In the genomic region with DNA sequence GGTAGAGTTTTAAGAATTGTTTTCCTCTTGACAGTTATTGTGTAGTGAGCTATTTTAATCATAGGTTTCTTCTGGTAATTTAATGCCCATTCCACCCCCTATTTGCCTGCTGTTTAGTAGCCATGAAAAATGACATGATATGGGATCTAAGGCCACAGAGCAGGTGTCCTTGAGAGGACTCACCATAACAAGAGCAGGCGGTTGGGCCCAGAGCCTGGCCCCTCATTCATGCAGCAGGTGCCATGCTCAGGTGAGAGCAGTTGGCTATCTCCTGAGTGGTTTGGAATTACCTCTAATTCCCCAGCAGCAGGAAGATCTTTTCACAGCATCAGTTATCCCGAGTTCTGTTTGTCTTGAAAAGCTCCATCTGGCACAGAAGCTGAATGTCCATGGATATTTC, we compare ENCODE assay signal across 21 mouse cellular contexts. TPM values are rescaled to one million over a fixed set of nuclear protein-coding genes. Genes with fewer than 3 reads are reported as not detected.
DNase-seq lines count a peak whose midpoint lies in the region; ATAC-seq lines count a peak whose summit lies in the region.
"Had no signal": no experiment of that assay in that cellular context is flagged by ENCODE, and none has a peak within 500 bp of the region (broad histone marks: within the 10 kb centered on the region; RNA-seq: fewer than 3 reads in every experiment).

No protein-coding gene starts in this region.

- H3K9ac ChIP-seq in embryonic facial prominence, embryonic 14.5 days (ENCODE audit: low read depth, low read length), result no peak overlapping the region
- H3K9ac ChIP-seq in embryonic facial prominence, embryonic 15.5 days, result no peak overlapping the region

- no peak overlapping the region for H3K27ac ChIP-seq in embryonic facial prominence, embryonic 14.5 days (replicated peaks; ENCODE audit: low read depth, low read length)
- no peak overlapping the region for H3K27ac ChIP-seq in embryonic facial prominence, embryonic 10.5 days (replicated peaks)
- no peak overlapping the region for H3K27ac ChIP-seq in embryonic facial prominence, embryonic 15.5 days (replicated peaks)

- H3K4me3 ChIP-seq in embryonic facial prominence, embryonic 14.5 days (ENCODE audit: low read depth, low read length), result no peak overlapping the region
- no peak overlapping the region for H3K4me3 ChIP-seq in embryonic facial prominence, embryonic 10.5 days
- no peak overlapping the region for H3K4me3 ChIP-seq in embryonic facial prominence, embryonic 15.5 days (replicated peaks)

- intact Hi-C loops in heart, postnatal 10 days (cut with DNase I), result no loop called here

- no peak overlapping the region for H3K4me2 ChIP-seq in embryonic facial prominence, embryonic 14.5 days (ENCODE audit: low read depth, low read length)
- no peak overlapping the region for H3K4me2 ChIP-seq in embryonic facial prominence, embryonic 15.5 days (replicated peaks)

- no peaks in the 10 kb centered on the region for H3K4me1 ChIP-seq in embryonic facial prominence, embryonic 14.5 days (ENCODE audit: control insufficient read depth, insufficient read depth, low read length)
- no peaks in the 10 kb centered on the region for H3K4me1 ChIP-seq in embryonic facial prominence, embryonic 10.5 days
- H3K4me1 ChIP-seq in embryonic facial prominence, embryonic 15.5 days, result no peaks in the 10 kb centered on the region

- peaks cover 79% of the 10 kb centered on the region for H3K36me3 ChIP-seq in embryonic facial prominence, embryonic 14.5 days (ENCODE audit: control insufficient read depth, insufficient read depth, low read length)
- H3K36me3 ChIP-seq in embryonic facial prominence, embryonic 10.5 days (replicated peaks), result peaks cover 94% of the 10 kb centered on the region
- peaks cover 74% of the 10 kb centered on the region for H3K36me3 ChIP-seq in embryonic facial prominence, embryonic 15.5 days

- no peaks in the 10 kb centered on the region for H3K27me3 ChIP-seq in embryonic facial prominence, embryonic 14.5 days (replicated peaks; ENCODE audit: control insufficient read depth, insufficient read depth, low read length)
- H3K27me3 ChIP-seq in embryonic facial prominence, embryonic 10.5 days (replicated peaks; ENCODE audit: low read depth, poor library complexity, severe bottlenecking), result no peaks in the 10 kb centered on the region
- no peaks in the 10 kb centered on the region for H3K27me3 ChIP-seq in embryonic facial prominence, embryonic 15.5 days
- H3K27me3 ChIP-seq: CH12.LX, Patski had no signal

- WGBS in embryonic facial prominence, embryonic 14.5 days, result 79% methylated on average over 2 of the region's 2 CpGs
- WGBS in embryonic facial prominence, embryonic 10.5 days, result 87% methylated on average over 2 of the region's 2 CpGs
- 74% methylated on average over 2 of the region's 2 CpGs for WGBS in embryonic facial prominence, embryonic 15.5 days

- no peaks in the 10 kb centered on the region for H3K9me3 ChIP-seq in embryonic facial prominence, embryonic 14.5 days (ENCODE audit: control insufficient read depth, low read length)
- no peaks in the 10 kb centered on the region for H3K9me3 ChIP-seq in embryonic facial prominence, embryonic 10.5 days
- H3K9me3 ChIP-seq in embryonic facial prominence, embryonic 15.5 days (replicated peaks), result no peaks in the 10 kb centered on the region
- H3K9me3 ChIP-seq: G1E had no signal

- ATAC-seq in embryonic facial prominence, embryonic 14.5 days (ENCODE audit: low read depth), result peak; percentile 89
- ATAC-seq in embryonic facial prominence, embryonic 15.5 days (ENCODE audit: insufficient number of reproducible peaks, low FRiP score, low TSS enrichment, low read depth), result peak; percentile 64; the same call in 1 of the 2 replicates
- ATAC-seq: activated CD4-positive, CD25-positive, alpha-beta regulatory T cell, adult 4 months; CD4-positive, CD25-positive, alpha-beta regulatory T cell, adult 4 months; Patski had no signal

- peak; percentile 55 for DNase-seq in embryonic facial prominence, embryonic 14.5 days (ENCODE audit: low spot score)
- DNase-seq in embryonic facial prominence, embryonic 10.5 days (ENCODE audit: low spot score), result no peak
- DNase-seq in heart, adult 11 months, result peak; percentile 57
- DNase-seq in heart, postnatal 10 days, result no peak
- no peak for DNase-seq in B cell, adult 2 months
- DNase-seq: adrenal gland, adult 2 months; adrenal gland, adult 8-10 months; adrenal gland, postnatal 10 days; adrenal gland, postnatal 14 days; adrenal gland, postnatal 25 days; adrenal gland, postnatal 36 days; cerebellum, adult 11 months; cerebellum, adult 11-12 months; cerebellum, adult 18-20 months; cerebellum, adult 2 months had no signal

RNA-seq across cellular contexts. Expression of a gene that starts 13.1 kb away (rescaled TPM):
- polyA plus RNA-seq in embryonic facial prominence, embryonic 14.5 days (2014; fragmentation: Nextera tagmentation; extraction: Ambion mirVana), result 11.1 and 12.0 TPM in 2 replicates
- 34.3 and 37.2 TPM in 2 replicates for polyA plus RNA-seq in embryonic facial prominence, embryonic 10.5 days (2016; fragmentation: Nextera tagmentation; extraction: Ambion mirVana)
- total RNA-seq in heart, postnatal 10 days (2021), result 1 to 10 TPM; 4.1 to 4.8 TPM
- 21.7 and 26.3 TPM in 2 replicates for polyA plus RNA-seq in embryonic facial prominence, embryonic 15.5 days (2015; fragmentation: Nextera tagmentation; extraction: Ambion mirVana)

RNA-seq across cellular contexts. Expression of a gene that starts 14.6 kb away (rescaled TPM):
- 62.7 and 73.8 TPM in 2 replicates for polyA plus RNA-seq in embryonic facial prominence, embryonic 14.5 days (2014; fragmentation: Nextera tagmentation; extraction: Ambion mirVana)
- 69.1 and 70.0 TPM in 2 replicates for polyA plus RNA-seq in embryonic facial prominence, embryonic 10.5 days (2016; fragmentation: Nextera tagmentation; extraction: Ambion mirVana)
- 10 to 100 TPM; 29.6 to 33.3 TPM for total RNA-seq in heart, postnatal 10 days (2021)
- 63.0 and 67.6 TPM in 2 replicates for polyA plus RNA-seq in embryonic facial prominence, embryonic 15.5 days (2015; fragmentation: Nextera tagmentation; extraction: Ambion mirVana)

RNA-seq across cellular contexts. Expression of a gene that starts 19.9 kb away (rescaled TPM):
- polyA plus RNA-seq in embryonic facial prominence, embryonic 14.5 days (2014; fragmentation: Nextera tagmentation; extraction: Ambion mirVana), result 94.5 and 97.2 TPM in 2 replicates
- 65.1 and 68.7 TPM in 2 replicates for polyA plus RNA-seq in embryonic facial prominence, embryonic 10.5 days (2016; fragmentation: Nextera tagmentation; extraction: Ambion mirVana)
- total RNA-seq in heart, postnatal 10 days (2021), result 10 to 100 TPM; 30.0 to 38.2 TPM
- polyA plus RNA-seq in embryonic facial prominence, embryonic 15.5 days (2015; fragmentation: Nextera tagmentation; extraction: Ambion mirVana), result 82.5 and 87.9 TPM in 2 replicates

Comparison
In these comparisons a context has a peak if more than half of its experiments do, and no peak if none do; other contexts are left out.
1. DNase-seq: peak in embryonic facial prominence, embryonic 14.5 days (single experiment) and heart, adult 11 months (single experiment); none in embryonic facial prominence, embryonic 10.5 days (single experiment), heart, postnatal 10 days (0 of 2) and B cell, adult 2 months (0 of 2).